Mouse (Mus musculus): ENCODE results near the gene Runx2. TPM values are rescaled to one million over a fixed set of nuclear protein-coding genes. Genes with fewer than 3 reads are reported as not detected.

The Runx2 gene
- 1 to 10 TPM; 7.1 to 8.9 TPM for total RNA-seq (2021)

DNA sequence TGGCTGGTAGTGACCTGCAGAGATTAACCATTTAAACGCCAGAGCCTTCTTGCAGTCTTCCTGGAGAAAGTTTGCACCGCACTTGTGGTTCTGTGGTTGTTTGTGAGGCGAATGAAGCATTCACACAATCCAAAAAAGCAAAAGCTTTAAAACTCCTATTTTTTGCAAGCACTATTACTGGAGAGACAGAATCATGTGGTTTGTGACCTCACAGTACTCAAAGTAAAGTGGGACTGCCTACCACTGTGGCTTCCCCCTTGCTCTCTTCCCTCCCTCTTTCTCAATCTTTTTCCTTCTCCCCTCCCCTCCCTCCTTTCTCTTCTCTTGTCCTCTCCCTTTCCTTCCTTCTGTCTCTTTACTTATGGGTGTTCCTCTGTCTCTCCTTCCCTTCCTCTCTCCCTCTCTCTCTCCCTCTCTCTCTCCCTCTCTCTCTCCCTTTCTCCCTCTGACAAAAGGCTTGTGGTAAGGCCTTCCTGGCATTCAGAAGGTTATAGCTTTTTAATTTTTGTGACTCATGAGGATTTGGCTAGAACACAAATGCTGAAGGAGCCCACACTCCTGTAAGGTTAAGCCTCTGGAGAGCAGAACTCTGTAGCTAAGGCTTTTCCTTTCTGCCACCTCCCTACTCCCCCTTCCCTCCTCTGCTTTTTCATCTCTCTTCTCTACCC is at the start of gene Runx2:
Gene Runx2, minus strand, starts transcription at position 290 of the 668 bp plus-strand sequence.
- intact Hi-C loops (cut with DNase I), result no loop called here
- DNase-seq (ENCODE audit: low spot score in 2 of 2), result no peak

GRCm38 (mm10) chr17:44863165-44863564 is 48.6 kb upstream of the Runx2 start:
- DNase-seq (ENCODE audit: low spot score in 2 of 2), result no peak
- intact Hi-C loops (cut with DNase I), result no loop called here

DNA sequence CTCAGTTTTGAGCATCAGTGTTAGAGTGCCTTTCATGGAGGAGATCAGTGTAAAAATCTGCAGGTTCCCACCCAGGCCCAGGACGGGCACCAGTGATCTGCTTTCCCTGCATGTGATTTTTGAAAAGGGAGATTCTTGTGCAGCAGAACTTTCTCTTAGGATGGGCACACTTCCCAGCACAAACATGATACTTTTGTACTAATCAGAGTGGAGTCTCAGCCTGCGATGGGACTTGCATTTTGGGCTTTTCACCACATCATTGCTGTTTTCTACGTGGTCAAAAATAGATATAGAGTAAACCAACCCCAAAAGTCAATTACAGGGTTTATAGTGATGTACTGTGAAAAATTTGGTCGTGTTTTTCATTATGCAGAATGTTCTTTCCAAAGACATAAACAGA is 27.6 kb upstream of the Runx2 start:
- intact Hi-C loops (cut with DNase I), result no loop called here
- DNase-seq (ENCODE audit: low spot score in 2 of 2), result peak in 1 of 2 experiments; percentile 16

- no peak for DNase-seq (ENCODE audit: low spot score in 2 of 2)
- intact Hi-C loops (cut with DNase I), result no loop called here
Observed at GRCm38 (mm10) chr17:44831201-44831600, 16.6 kb upstream of the Runx2 start.

- intact Hi-C loops (cut with DNase I), result no loop called here
- no peak for DNase-seq (ENCODE audit: low spot score in 2 of 2)
Observed at GRCm38 (mm10) chr17:44829587-44829986, 15.0 kb upstream of the Runx2 start.

- intact Hi-C loops (cut with DNase I), result no loop called here
- no peak for DNase-seq (ENCODE audit: low spot score in 2 of 2)
Observed at GRCm38 (mm10) chr17:44827964-44828363, 13.4 kb upstream of the Runx2 start.

- intact Hi-C loops (cut with DNase I), result no loop called here
- DNase-seq (ENCODE audit: low spot score in 2 of 2), result no peak
Observed at GRCm38 (mm10) chr17:44827124-44827523, 12.5 kb upstream of the Runx2 start.

- DNase-seq (ENCODE audit: low spot score in 2 of 2), result no peak
- intact Hi-C loops (cut with DNase I), result no loop called here
Observed at GRCm38 (mm10) chr17:44821940-44822339, 7.3 kb upstream of the Runx2 start.

DNA sequence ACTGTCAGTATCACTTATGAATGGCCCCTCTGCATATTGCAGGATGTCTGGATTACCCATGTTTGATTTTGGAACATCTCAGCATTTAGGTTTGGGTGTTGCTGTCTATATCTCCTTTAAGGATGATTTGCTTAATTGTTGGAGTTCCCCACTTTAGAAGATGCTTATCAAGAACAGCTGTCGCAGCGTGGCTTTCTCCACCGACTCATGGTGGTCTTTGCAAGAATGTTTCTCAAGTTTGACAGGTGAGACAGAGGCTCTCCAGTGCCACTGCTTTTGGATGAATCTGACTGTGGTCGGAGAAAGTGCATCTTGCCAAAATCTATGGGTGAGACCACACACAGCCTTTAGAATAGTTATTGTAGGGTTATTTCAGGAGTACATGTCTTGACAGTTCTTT is 5.2 kb upstream of the Runx2 start:
- intact Hi-C loops (cut with DNase I), result no loop called here
- no peak for DNase-seq (ENCODE audit: low spot score in 2 of 2)

GRCm38 (mm10) chr17:44818825-44819224 is 4.2 kb upstream of the Runx2 start:
- intact Hi-C loops (cut with DNase I), result no loop called here
- DNase-seq (ENCODE audit: low spot score in 2 of 2), result no peak

DNA sequence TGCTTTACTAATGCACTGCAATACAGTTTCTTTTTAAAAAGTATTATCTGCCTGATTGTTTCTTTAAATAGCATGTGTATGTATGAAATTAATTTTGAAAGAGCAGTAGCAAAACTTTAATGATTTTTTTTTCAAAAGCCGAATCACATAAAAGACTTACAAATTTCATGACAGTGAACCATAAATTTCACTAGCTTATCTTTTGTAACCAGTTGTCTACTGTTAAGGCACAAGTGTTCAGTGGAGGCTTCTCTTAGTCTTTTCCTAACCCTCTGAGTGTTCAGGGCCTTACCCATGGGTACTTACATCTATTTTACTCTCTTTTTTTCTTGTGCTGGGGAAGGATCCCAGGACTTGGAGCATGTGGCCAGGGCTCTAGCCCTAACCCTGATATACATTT is 7.6 kb downstream of the Runx2 start:
- DNase-seq (ENCODE audit: low spot score in 2 of 2), result no peak
- intact Hi-C loops (cut with DNase I), result no loop called here

GRCm38 (mm10) chr17:44797331-44797730 is 17.3 kb downstream of the Runx2 start:
- DNase-seq (ENCODE audit: low spot score in 2 of 2), result no peak
- intact Hi-C loops (cut with DNase I), result no loop called here

- intact Hi-C loops (cut with DNase I), result no loop called here
Observed at GRCm38 (mm10) chr17:44792218-44792917, 22.2 kb downstream of the Runx2 start.

DNA sequence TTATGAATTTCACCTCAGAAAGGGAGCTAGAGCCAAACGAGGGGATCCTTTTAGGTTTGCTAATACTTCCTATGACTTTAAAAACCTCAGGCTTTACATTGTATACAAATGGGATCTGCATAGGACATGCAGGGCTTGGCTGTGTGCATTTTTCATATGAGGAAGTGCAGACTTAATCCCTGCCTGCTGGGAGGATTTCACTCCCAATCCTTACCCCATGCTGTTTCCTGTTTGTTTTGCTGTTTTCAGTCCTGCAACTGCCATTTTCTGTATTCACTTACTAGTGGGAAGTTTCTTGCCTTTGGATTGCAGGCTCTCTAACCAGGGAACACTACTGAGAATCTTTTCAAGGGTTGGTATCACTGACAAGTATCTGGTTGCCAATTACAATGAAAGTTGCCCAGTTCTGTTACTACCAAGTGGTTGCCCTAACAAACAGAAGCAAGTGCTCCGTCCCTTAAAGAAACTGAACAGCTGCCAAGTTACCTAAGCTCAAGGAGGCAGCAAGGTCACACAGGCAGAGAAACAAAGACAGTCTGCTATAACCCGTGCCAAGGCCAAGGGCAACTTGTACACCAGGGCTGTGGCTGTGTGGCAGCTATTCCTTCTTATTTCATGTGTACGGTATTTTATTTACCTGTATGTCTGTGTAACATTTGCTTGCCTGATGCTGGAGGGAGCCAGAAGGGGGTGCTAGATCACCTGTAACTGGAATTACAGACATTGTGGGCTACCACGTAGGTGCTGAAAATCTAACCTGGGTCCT is 25.4 kb downstream of the Runx2 start:
- no peak for DNase-seq (ENCODE audit: low spot score in 2 of 2)
- intact Hi-C loops (cut with DNase I), result no loop called here

More at GRCm38 (mm10) chr17:44792218-44792917, 22.2 kb downstream of the Runx2 start:
- DNase-seq (ENCODE audit: low spot score in 2 of 2), result peak; percentile 33 to 41

- no peak for DNase-seq (ENCODE audit: low spot score in 2 of 2)
- intact Hi-C loops (cut with DNase I), result no loop called here
Observed at GRCm38 (mm10) chr17:44783143-44783542, 31.5 kb downstream of the Runx2 start.

DNA sequence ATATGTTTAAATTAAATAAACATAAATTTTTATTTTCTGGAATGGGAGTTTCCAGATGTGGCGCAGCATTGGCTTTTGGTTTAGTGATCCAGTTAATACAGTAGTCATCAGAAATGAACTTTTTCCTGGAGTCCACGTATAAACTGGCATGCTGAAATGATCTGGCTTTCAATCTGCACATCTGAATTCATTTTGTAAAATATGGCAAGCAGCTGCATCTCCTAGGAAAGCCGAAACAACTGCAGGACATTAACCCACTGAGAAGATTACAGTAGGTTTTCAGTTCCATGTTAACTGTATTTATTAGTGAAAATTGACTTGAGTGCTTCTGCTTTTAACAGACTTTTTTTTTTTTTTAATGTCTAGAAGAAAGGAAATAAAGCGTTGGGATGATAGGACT is 32.2 kb downstream of the Runx2 start:
- intact Hi-C loops (cut with DNase I), result no loop called here
- DNase-seq (ENCODE audit: low spot score in 2 of 2), result no peak

DNA sequence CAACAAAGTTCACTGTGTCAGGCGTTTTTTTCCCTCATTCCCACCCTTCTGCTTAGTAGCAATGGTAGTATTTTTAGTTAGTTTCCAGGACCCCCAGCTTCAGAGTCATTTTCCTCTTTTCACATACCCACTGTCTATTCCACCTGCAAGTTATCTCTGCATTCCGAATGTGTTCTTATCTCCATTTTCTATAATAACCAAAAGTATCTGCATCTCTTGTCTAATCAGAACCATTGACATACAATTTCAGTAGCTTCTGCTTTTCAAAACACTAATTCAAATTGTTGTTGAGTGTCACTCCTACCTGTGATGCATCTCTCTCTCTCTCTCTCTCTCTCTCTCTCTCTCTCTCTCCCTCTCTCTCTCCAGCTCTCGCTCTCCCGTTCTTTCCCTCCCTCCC is 34.2 kb downstream of the Runx2 start:
- no peak for DNase-seq (ENCODE audit: low spot score in 2 of 2)
- intact Hi-C loops (cut with DNase I), result no loop called here

GRCm38 (mm10) chr17:44778141-44778540 is 36.5 kb downstream of the Runx2 start:
- intact Hi-C loops (cut with DNase I), result no loop called here
- DNase-seq (ENCODE audit: low spot score in 2 of 2), result no peak

DNA sequence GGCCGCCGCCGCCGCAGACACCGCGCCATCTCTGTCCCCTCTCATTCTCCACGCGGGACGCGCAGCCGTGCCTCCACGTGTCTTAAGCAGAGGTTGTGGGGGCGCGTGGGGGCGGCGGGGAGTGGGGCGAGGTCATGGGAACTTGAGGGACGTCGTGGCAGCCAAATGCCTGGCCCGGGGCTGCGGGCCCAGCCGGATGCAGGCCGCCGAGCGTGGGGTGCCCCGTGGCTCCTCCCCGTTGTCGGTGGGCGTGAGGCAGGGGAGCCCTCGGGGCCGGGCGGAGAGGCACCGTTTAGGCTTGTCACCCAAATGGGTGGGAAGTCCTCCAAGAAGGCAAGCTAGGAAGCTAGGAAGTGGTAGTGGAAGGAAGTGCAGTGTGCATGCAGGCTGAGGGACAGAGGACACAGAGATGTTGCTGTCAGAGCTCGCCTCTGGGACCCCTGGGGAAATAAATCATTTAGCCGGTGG is 37.2 kb downstream of the Runx2 start:
- intact Hi-C loops (cut with DNase I), result loop anchor here (1.0 kb wide), 1 partner anchor 41 kb away; no protein-coding TSS in a partner anchor
- DNase-seq (ENCODE audit: low spot score in 2 of 2), result peak; percentile 78 to 80

GRCm38 (mm10) chr17:44776738-44777270 is 37.8 kb downstream of the Runx2 start, which contains the start of gene Supt3:
Gene Supt3, plus strand, starts transcription at chr17:44777152.
- intact Hi-C loops (cut with DNase I), result loop anchor here (1.0 kb wide), 1 partner anchor 41 kb away; no protein-coding TSS in a partner anchor
- DNase-seq (ENCODE audit: low spot score in 2 of 2), result peak; percentile 96 to 99
